Mouse (Mus musculus): ENCODE measurements at regions not wholly inside any gene's neighbourhood (a gene's known extent, or its start where the extent isn't known, plus 50 kb on each side); places are given as distances from the start of the nearest gene placed in this dataset.

DNA sequence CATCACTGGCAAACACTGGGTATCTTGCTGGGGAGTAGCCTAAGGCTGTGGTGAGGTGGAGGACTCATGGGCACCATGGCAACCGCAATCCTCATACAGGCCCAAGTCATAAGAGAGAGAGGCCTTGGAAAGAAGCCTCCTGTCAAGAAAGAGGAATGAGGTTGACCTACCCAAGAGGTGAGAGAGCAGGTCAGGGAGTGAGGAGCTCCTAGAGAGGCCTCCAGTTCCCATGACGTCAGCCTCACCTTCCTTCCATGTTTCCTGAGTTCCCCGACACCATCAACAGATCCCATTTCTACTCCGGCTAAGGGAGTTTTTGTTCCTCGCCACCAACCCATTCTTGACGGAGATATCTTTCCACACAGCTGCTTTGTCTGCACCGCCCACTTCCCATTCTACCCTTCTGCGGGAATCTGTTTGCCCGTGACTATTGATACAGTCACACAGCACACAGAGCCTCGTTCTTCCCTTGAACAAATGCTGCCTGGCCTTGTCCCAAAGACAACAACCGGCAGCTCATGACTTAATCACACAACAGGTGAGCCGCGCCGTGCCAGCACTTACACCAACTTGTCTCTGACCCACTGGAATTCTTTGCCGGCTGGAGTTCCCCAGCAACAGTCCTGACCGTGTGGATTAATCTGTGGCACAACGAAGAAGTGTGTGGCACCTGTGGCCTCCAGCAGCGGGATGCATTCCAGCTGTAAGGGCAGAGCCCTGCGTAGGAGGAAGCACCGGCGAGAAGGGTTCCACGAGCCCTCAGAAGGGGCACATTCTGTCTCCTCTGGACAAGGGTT, 111.8 kb upstream of the Rreb1 start:
- DNase-seq: no peak

DNA sequence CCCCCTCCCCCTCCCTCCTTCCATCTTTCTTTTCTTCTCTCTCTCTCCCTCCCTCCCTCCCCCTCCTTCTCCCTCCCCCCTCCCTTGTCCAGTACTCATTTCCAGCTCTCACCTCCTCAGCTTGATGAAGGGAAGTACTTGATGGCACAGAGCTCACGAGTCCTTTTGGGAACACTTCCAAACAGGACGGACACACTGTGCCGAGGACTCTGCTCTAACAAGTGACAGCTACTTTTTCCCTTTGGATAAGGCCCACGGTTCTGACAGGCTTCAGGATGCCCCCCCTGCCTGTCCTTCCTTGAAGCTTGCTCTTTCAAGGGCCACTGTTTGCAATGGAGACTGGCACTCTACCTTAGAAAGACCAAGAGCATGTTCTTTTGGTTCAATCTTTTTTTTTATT, 110.8 kb upstream of the Rreb1 start:
- no peak for DNase-seq

DNA sequence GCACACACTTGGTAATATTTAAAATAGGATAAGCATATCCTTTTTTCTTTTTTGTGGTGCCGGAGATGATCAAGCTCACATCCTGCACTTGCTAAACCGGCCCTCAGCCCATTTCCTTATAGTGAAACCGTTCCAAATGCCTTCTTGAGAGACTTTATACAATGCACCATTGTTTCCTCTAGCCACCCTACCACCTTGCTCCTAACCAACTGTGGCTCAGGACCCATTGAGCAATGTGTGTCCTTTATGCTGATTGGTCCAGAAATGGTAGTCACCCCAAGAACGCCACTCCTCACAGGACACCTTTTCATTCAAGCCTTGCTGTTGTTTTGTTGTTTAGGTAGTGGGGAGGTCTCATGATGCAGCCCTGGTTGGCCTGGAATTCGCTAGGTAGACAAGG, 110.3 kb upstream of the Rreb1 start:
- DNase-seq: no peak

DNA sequence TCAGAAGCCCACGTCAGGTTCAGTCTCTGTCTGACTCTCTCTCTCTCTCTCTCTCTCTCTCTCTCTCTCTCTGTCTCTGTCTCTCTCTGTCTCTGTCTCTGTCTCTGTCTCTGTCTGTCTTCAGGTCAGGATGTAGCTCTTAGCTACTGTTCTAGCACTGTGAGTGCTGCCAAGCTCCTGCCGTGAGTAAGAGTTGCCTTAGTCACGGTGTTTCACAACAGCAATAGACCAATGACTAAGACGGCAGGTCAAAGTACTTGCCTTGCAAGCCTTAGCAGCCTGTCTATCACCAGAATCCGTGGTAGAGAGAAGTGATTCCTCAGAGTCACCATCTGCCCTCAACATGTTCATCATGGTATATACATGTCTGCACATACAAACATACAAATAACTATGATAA, 107.1 kb upstream of the Rreb1 start:
- DNase-seq: no peak

DNA sequence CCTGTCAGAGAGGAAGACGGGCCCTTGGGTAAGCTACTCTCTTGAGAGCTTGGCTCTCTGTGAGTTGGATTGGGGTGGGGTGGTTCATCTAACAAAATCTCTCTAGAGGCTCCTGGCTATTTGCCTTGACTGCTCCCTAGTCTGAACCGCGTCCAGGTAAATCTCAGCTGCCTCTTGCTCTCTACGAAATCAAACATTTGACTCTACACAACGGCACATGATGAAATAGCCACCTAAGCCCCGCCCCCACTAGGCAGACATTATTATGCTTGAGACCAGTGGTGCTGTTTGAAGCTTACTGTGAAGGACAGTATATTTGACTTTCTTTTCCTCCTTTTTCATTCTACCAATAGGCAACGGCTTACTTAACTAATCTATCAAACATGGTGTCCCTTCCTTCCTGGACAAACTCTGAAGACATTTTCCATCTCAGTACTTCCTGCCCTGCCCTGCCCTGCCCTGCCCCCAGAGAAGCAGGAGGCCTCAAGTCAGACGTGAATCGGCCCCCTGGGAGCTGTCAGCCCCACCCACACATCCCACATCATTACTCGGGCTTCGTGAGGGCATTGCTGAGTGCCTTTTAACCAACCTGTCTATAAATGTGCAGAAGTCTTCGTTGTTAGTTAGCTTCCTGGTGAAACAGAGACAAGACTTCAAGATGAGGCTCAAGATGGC, 103.4 kb upstream of the Rreb1 start:
- no peak for DNase-seq

DNA sequence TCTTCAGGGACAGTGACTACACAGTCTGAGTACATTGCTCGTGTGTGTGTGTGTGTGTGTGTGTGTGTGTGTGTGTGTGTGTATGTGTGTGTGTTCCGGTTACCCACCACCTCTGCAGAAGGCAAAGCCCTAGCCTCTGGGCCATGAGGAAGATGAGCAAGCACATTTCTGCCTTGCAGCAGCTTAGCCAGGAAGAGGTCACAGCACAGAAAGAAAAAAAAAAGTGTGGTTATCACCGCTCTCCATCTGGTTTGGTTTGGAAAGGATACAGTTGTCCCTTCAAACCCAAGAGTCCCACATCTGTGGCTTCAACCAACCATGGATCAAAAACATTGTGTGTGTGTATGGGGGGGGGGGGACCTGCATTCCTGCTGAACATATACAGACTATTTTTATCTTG, 102.5 kb upstream of the Rreb1 start:
- DNase-seq: no peak

DNA sequence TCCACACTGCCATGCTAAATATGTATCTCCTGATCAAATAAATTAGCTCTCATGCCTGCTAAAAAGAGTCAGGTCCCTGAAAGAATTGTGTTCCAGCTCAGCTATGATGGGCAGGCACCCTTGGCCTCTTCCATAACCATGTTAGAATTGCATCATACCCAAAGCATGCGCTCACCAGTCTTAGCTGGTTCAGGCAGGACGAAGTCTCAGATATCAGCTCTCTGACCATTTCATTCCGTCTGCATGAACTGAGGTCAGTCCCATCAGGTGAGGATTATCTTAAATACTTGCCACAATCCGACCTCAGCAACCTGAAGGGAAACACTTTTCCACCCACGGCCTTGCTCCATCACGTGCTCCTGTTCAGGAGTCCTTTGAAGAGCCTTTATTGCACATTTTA, 101.3 kb upstream of the Rreb1 start:
- no peak for DNase-seq

DNA sequence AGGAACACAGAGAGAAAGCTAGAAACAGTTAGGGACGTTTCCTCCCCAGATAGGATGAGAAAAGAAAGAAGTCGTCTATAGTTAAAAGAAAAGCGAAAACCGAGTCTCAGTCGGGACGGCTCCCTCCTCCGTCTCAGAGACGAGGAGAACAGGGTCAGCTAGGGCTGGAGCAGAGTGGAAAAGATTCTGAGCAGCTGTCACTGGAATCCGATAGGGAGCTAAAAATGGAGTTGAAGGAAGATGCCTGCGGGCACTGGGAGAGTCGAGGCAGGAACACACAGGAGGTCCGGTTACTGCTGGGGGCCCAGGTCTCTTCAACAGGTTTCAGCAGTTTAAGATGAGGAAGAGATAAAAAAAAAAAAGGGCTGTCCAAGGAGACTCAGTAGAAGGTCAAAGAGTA, 99.9 kb upstream of the Rreb1 start:
- no peak for DNase-seq

DNA sequence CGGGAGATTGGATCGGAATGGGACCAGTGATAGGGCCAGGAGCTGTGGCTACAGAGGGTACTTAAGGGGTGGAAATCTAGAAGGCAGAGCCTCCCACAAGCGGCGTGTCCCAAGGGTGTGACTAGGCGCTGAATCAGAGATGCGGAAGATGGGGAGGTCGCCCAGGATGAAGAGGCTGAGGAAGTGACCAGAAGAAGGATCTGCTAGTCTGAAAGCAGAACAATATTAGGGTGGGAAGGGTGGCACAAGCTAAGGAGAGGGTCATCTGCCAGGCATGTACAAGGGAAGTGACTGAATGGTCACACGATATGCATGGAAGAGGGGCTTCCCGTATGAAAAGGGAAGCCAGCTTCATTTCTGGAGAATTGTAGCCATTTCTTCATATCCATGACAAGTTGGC, 99.4 kb upstream of the Rreb1 start:
- DNase-seq: no peak

DNA sequence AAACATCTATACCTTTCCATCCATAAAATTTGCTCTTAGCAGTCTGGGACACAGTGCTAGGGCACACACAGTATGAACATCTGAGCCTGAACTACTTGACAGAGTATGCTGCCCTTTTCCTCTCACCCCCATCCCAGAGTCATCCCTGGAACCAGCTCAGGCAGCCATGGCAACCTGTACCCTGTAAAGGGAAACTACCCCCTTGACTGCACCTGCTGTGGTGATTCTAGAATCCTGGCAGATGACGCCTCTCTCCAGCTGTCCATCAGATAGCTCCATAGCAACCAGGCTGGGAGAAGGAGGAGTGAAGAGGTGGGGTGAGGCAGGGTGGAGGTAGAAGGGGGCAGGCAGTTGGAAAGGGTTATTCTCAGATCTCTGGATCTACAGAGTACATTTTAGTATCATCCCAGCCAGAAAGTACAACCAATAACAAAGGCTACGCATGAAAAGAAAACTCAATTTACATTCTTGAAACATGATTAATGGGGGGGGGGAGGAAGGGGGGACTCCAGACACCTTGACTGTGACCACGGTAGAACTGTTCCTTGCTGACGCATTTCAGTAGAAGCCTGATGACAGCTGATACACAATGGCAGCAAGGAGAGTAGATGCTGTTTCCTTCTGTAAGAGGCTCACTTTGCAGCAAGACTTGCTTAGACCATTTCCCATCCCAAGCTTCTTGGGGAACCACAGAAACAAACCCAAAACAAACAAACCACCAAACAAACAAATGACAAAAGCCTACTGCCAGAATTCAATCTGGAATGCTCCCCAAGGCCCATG, 97.2 kb upstream of the Rreb1 start:
- no peak for DNase-seq

DNA sequence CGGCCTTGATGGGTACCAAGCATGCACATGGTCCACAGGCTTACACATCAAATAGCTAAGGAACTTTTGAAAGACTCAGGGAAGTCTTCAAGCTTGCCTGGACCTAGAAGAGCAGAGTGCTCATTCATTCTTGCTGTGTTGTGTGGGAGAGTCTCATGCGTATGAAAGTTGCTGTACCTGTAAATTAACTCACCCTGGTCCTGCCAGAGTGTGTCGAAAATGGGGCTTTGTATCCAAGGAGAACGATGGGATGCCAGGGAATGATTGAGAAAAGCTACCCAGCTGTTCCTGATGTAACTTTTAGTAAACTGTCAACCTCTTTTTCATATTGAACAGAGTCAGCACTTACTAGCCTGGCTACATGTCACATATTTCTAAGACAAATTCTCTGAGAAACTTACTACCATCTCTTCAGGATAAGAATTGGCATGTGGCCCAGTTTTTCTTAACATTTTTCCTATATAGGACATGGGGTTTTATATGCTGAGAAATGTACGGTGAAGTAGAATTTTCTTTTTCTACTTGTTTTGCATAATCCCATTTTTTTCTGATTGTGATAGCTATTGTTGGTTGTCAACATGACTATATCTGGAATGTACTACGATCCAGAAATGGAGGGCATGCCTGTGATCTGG, 95.0 kb upstream of the Rreb1 start:
- no peak for DNase-seq

DNA sequence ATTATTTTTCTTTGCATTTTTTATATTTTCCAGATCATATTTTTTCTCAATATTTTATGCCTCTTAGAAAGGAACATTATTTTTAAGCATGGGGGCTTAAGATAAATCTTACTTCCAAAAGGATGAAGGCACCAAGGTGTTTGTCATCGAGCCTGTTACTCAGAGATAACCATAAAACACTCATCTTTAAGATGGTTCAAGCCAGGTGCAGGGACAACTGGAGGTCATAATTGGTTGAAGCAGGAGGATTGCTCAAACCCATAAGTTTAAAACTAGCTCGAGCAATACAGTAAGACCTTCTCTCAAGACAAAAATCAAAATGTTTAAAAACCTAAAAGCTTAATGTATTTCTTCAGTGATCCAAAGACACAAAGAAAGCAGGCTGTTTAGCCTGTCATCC, 92.6 kb upstream of the Rreb1 start:
- DNase-seq: no peak

DNA sequence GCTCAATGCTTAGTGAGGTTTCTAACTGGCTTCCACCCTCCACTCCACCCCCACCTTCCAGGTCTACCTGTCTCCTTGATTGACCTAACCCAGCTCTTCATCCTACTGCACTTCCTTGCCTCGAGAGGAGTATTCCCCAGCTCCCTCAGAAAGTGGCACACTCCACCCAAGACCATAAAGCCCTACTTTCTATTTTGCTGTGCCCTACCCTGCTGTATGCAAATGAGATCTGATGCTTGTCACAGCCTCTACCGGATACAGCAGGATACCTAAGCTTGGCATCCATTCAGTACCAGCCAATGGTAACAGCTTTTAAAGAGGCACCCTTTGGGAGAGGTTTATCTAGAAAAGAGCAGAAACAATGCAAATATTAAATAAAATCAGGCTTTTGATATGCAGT, 92.1 kb upstream of the Rreb1 start:
- no peak for DNase-seq

DNA sequence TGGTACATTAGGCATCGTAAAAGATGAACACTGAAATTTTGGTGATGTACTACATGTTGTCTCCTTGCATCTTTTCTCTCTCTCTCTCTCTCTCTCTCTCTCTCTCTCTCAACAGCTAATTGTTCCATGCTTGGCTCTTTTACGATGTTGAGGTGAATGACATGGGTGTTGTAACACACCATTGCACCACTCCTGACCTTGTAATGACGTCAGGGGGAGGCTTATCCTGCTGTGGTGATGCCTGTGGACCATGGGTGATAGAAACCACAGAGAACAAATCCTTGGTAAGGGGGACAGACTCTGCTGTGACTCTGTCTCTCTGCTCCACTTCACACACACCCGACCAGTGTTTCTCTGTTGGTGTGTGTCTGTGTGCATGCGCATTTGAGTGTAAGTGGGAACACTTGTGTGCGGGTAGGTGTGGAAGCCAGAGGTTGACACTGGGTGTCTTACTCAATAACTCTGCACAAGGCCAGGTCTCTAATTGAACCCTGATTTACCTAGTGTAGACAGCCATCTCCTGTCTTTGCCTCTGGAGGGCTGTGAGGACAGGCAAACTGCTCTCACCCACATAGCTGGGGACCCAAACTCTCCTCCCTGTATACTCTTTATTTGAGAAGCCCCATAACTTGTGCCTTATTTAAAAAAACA, 88.9 kb upstream of the Rreb1 start:
- no peak for DNase-seq

DNA sequence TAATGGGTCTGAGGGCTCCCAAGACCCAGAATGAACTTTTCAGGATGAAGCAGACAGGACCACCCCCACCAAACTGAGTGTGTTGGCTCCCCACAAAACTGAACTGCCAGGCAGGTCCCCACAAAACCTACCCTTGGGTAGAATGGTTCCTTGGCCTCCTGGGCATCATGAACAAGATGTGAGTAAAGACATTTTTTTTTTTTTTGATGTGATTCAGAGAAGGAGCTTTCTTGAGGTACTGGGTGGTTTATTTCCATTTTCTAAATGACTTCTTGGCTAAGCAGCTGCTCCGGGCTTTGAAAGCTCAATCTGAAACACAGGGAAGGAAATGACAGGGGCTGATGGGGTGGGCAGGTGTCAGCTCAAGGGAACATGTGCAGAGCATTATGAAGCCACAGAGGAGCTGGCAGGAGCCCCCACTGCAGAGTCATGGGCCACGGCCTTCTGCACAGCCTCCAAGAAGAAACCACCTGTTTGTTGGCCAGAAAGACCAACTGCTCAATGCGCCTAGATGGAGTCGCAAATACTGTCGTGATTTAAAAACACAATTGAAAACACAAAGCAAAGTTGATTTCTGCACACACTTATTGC, 86.2 kb upstream of the Rreb1 start:
- DNase-seq: no peak

DNA sequence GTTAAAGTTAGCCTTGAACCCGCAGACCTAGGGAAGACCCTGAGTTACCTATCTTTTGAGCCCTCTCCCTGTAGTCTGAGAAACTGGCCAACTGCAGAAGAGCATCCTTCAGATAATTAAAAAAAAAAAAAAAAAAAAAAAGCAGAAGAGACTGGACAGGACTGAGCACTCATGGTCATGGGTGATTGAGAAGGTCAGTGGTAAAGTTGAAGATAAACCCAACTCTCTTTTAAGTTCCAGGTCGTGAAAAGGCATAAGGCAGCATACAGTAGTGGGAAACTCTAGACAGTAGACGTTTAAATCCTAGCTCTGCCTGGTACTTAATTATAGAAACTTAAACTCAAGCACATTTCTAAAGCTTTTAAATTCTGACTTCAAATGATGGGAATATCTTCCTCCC, 84.6 kb upstream of the Rreb1 start:
- DNase-seq: no peak

DNA sequence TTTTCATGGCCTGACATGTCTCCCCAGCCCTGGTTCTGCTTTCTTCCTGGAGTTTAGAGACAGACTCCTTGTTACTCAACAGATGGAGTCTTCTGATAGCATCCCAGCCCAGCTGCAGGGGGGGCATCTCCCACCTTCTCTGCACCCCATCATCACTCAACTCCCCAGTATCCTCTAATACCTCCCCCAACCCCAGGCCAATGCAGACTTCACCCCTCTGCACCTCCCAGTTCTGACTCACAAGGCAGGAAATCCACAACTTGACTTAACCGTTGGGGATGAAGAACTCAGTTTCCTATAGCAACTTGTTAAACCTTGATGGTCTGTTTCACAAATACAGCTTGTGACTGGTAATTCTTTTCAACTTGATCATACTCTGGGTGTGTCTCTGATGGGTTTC, 73.7 kb upstream of the Rreb1 start:
- no peak for DNase-seq

DNA sequence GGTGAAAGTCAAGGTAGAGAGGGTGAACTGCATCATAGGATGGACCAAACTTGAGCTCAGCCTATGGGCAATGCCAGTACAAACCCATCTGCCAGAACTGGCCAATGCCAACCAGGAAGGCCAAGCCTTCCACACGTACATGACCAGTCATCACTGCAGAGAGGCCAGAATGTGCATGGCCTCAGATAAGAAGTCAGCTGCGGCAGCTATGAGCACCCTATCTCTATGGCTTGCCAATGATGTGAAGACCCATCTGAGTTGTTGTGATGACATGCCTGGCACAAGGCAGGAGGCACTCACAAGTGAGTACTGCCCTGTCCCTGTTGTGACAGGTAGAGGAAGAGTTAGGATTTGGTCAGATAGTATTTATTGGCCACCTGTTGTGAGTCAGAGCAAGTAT, 72.7 kb upstream of the Rreb1 start:
- DNase-seq: no peak

DNA sequence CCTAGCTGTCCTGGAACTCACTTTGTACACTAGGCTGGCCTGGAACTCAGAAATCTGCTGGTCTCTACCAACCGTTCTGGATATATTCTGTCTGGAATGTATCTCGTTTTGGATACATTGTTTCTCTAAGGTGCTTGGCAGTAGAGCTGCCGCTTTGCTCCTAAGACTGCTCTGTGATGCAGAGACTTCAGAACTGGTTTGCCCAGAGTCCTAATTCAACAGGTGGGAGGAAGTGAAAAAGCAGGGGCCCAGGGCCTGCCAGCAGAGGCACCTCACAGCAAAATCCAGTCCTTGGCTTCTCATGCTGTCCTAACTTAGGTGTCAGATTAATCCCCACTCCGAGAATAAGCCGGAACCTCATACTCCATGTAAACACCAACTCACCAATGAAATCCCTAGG, 67.3 kb upstream of the Rreb1 start:
- DNase-seq: no peak

DNA sequence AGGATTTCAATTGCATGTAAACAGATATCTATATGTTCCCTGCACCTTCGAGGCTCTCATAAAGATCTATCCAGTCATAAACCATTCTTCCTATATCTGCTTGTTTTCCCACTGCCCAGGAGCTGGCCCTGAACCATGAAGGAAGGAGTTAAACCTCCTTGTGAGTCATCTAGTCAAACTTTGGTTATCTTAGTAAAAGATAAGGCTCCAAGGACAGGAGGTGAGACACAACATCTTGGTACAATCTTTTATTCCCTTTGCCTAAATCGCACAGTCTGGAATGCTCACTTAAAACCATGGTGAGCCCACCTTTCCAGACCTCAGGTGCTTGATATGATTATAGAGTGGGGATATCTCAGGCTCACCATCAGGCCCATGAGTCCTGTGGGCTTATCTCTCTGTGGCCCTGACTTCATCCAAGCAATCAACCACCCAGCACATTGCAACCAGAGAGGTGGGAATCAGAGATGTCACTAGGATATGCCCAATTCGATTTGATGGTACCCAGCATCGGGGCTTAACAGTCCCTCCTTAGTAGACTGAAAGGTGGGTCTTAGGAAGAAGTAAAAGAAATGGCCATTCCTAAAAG, 65.2 kb upstream of the Rreb1 start:
- DNase-seq: no peak

DNA sequence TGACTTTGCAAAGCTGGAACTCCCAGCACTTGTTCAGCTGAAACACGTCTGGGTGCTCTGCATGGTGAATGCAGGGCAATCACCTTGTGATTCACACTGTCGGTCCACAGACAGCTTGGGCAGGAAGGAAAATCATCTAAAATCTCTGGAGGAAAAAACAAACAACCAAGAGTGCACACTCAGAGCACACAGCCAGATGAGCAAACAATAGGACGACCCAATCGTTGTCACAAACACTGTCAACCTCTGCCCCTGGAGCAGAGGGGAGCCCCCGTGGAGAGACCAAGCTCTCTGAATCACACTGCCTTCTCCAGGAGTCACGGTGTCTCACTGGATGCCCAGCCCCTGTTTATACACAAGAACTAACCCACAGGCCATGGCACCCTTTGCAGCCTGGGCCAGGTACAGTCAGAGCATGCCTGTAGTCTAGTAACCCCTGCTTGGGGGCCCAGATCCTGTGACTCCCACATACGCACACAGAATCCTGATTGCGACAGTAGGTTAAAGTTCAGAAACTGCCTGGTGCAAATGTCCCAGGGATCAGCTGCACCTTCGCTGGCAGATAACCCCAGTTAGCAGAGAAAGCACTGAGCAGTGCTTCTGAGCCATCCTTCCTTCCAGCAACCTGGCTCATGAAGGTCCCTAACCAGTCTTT, 63.0 kb upstream of the Rreb1 start:
- no peak for DNase-seq
